Mouse (Mus musculus) A20 (cell line): ENCODE measurements around the gene 4933402N03Rik.
A peak's percentile ranks its signal among the peaks of the same experiment; 100 is the strongest.

ENCODE experiments used
- DNase-seq: peaks from one replicate; pipeline ENCODE4 v3.0.0-alpha.2; 2011; ENCODE audit warnings: low read depth, low spot score

Gene 4933402N03Rik

DNA sequence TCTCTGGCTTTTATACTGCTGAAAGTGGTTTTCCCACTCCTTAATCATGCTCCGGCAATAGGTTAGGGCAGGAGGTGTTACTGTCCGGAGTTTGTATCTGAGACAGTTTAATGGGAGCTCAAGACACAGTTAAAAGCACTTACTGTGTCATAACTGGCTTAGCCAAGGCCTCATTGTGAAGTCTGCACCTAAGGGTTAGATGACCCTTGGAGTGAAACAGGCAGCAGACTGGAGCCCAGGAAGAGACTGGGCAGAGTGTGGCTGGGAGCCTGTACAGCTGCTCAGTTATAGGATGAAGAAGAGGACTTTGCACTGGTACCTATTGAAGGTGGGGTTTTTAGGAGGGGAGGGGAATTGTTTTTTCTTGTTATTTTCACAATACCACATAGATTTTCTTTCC is at the start of gene 4933402N03Rik:
4933402N03Rik (minus strand) TSS at position 101 of the 400 bp plus-strand sequence.
- DNase-seq, result no peak

DNA sequence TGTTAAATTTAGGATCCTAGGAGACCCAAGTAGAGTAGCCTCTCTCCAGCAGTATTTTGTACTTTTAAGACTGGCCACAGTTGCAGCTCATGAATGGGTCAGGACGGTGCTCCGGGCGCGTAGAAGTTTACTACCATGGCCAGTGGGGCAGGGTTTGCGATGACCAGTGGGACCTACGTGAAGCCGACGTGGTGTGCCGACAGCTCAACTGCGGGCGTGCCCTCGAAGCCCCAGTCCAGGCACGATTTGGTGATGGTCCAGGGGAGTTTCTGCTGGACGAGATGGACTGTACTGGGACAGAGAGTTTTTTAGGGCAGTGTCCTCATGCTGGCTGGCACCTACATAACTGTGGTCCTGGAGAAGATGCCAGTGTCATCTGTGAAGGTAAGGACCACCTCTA is 41.9 kb upstream of the 4933402N03Rik start:
- DNase-seq, result no peak

DNA sequence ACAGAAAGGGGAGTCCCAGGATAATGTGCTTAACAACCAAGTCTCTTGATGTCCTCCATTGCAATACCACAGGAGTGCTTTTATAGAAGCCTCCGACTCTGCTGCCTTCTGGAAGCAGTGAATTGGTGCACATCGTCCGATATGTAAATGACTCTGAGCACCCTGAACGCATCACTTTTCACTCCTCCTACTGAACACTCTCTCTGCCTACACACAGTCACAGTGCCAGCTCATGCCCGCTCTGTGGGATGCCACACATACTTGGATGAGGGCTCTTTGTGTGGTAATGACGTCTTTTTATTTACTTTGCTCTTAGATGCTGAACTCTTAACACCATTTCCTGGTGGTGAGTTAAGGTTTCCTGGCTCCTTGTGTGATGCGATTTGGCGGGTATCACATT is 40.9 kb upstream of the 4933402N03Rik start:
- no peak for DNase-seq

DNA sequence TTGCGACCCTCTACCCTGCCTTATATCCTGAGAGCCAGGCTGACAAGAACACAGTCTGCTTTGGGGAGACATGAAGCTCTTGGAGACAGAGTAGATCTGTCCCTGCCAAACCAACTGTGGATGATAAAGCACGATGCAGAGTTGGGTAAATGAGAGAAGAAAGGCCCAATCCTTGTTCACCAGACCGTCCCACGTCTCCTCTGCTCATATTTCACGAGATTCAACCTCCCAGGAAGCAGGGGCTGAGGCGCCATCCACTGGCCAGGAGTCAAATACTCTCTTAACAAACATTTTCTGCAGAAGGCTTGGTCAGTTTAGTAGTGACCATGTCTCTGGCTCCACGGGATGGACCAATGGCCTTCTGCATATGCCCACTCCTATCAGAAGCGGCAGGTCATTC is 38.2 kb upstream of the 4933402N03Rik start:
- no peak for DNase-seq

DNA sequence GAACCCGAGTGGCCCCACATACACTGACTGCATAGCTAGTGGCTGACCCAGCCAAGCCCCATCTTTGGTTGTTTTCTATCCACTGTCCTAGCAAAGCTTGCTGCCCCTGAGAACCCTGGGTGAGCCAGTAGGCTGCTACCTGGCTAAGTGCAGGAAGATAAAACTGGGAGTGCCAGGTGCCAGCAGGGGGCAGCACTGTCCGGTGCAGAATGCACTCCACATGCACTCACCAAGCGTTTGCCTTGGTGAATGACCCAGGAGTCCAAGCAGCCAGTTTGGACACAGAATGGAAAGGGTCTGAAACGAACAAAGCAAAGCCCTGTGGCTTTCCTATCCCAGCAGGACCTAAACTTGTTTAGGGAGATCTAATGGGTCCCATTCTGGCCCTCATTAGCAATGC is 36.6 kb upstream of the 4933402N03Rik start:
- peak; percentile 59 for DNase-seq

DNA sequence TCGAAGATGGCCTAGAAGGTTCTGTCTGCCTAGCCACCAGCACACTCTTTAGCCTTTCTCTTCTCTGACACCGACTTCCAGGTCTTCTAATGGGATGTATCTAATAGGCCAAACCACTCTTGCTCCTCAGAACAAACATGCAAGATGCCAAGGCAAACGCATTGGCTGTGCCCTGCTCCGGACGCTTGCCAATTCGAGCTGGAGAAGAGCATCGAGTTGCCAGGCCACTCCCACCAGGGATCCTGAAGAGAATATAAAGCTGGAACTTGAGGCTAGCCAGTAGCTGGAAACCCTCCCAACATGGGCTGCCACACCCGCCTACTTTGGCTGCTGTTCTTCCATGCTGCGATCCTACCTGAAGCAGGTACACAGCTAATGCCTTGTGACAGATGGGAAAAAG is 28.0 kb upstream of the 4933402N03Rik start, which contains the start of gene 5430419D17Rik:
5430419D17Rik (plus strand) TSS at position 282 of the 400 bp plus-strand sequence.
- no peak for DNase-seq

DNA sequence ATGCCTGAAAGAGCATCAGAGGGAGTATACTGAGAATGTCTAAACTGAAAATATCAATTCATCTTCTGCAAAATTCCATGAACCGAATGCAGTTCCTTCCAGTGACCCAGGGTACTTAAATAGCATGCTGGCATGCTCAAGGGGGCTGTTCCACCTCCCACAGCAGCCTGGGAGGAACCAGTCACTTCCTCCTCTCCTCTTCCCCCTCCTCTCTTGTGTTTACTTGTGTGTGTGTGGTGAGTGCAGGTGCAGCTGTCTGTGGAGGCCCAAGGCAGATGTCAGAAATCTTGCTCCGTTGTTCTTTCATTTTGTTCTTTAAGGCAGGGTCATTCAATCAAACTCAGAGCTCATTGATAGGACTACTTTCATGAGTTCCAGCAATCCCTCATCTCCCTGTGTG is 23.0 kb upstream of the 4933402N03Rik start:
- peak; percentile 52 for DNase-seq

DNA sequence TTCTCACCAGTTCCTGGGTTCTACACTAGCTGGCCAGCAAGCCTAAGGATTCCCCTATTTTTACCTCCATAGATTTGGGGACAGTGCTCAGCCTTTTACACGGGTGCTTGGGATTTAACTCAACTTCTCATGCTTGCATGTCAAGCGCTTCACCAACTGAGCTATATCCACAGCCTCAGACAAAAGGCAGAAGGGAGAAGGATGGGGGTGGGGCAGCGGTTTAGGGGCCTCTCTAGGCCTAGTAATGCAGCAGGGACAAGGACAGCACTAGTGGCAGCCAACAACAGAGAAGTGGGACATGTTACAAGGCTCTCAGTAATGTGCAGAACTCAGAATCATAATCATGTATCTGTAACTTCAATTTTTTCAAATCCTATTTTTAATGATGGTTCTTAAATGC is 21.7 kb upstream of the 4933402N03Rik start:
- DNase-seq, result no peak

DNA sequence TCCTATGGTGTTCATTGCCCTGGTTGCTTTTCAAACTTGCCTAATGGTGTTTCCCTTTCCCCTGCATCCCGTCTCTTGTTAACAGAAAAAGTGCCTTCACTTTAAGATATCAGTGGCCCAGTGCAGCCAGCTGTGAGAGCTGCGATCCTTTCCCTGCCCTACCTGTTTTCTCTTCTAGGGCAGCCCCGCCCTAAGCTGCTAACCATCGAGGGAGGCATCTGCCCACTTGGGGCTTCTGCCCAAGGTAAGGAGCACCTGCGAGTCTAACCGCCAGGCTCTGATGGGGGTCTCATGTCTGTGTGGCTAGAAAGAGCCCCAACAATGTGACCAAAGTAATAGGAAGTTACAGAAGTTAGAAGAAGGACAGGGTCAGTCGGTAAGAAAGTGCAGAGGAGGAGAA is 16.1 kb upstream of the 4933402N03Rik start:
- DNase-seq, result no peak

DNA sequence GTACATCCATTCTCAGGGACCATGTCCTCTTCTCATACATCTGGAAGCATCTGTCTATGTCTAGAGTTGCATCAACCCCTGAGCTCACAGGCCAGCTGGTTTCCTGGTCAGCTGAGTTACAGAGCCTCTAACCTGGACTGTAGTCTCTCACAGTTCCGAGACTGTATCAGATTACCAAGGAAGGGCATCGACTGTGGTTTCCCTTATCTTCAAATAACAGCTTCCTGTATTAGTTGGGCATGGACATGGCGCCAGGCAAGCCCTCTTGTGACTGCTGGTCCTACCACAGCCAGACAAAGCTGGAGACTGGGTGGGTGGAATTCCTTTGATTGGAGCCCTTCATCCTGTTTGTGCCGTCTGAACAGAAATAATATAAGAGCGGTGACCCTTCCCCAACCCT is 6.9 kb upstream of the 4933402N03Rik start:
- DNase-seq, result no peak

DNA sequence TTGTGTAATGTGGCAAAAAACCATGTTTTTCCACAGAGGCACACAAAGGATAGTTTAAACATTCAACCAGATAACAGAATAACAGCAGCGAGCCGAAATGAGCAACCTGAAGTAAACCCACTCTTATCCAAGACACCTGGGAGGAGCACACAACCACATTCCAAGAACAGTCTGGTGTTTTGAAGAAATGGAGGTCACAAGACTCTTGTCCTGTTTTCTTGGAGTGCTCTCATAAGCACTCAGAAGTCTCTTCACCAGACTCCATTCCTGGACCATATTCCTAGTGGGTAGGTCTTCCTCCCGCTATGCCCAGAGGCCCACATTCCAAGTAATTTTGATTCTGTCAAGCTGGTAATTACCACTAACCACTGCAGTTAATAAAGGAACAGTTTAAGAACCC is 4.1 kb upstream of the 4933402N03Rik start:
- no peak for DNase-seq

DNA sequence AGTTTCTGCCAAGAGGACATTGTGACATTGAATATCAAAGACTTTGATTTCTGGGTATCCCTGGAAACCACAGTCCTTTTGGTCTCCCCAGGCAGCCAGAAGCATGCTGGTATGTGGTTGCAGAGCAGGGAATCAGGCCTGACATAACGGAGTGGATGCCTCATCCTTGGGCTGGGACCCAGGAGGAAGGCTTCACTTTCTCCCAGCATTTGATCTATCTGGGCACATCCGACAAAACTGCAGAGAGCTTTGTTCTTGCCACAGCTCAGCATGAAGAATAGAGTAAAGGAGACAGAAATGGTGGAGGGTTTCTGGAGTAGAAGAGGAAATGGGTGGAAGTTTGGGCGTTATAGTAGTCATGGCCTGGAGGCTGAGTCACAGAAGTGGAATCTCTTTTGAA is 12.9 kb downstream of the 4933402N03Rik start:
- DNase-seq, result no peak

DNA sequence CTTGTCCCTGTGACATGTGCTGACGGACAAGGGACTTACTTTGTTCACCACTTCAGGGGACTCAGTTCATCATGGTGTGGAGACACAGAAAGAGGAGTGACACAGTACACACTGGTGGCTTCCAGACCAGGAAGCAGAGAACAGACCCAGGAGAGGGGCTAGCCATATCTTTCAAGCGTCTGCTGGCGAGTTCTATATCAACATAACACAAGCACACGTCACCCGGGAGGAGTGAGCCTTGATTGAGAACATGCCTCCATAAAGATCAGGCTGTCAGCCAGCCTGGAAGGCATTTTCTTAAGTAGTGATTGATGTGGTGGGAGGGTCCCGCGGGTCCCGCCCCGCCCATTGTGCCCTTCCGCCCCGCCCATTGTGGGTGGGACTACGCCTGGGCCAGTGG is 16.1 kb downstream of the 4933402N03Rik start:
- DNase-seq, result no peak

DNA sequence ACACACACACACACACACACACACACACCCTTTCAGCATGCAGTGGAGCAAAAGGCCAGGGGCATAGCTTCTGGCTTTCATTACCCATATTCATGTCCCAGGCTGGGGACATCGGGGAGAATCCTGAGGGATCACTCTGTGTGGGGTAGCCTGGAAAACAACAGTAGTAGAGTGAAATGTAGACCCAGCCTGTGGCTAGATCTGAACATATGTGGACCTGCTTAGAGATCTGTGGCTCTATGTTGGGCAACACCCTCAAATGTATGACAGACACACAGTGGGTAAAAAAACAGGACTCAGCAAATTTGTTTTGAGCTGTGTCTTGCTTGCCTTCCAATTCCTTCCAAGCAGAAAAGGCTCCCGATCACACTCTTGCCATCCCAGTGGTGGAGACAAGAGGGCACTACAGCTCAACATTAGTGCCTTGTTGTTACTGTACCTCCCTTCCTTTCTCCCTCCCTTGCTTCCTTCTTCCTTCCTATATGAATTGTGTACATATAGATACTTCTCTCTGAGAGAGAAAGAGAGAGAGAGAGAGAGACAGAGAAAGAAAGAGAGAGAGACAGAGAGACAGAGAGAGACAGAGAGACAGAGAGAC is 23.8 kb downstream of the 4933402N03Rik start:
- DNase-seq, result no peak

DNA sequence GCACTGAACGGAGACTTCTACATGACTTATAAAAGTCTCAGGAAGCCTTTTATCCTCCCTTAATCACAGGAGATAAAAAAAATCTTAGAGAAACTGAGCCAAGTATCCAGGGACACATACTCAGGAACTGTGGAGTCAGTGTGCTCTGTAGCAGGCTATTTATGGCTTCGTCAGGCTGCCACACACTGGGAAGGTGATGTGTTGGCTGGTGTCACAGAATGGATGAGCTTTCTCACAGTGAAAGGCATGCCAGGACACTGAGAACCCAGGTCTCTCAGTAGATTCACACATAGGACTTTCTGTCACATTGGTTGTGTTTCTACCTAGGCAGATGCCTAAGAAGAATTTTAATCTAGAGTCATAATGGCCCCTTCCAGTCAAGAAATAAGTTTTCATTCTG is 31.7 kb downstream of the 4933402N03Rik start:
- no peak for DNase-seq

DNA sequence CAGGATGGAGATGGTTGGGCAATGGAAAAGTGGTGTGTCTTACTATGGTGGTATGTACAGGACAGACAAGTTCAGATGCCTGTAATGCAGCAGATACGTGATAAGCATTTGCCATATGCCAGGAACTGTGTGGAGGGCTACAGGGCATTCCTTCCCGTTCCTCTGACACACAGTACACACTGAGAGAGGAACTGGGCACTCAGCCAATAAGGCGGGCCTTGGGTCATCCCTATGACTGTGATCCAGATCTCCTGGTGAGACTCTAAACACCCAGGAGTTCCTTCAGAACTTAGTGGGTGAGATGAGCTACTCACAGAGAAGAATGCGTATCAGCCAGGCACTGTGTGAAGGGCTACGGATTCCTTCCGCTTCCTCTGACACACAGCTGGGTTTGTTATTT is 32.4 kb downstream of the 4933402N03Rik start:
- DNase-seq, result no peak

DNA sequence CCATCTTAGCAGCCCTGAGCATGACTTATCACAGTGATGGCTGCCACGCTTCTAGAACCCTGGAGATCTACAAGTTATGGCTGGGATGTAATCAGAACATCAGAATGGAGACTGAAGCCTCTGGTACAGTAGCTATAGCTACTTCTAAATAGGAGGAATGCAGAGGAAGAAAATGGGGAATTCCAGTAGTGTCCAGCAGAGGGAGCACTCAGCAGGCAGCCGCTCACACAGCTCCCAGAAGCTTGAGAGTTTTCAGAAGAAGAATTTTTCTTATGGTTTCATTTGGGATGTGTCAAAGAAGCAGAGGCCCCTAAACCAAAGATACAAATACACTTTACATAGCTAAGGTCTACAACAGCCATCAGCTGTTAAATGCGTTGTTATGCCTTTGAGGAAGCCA is 33.6 kb downstream of the 4933402N03Rik start:
- DNase-seq, result peak; percentile 41
